Mouse (Mus musculus) small intestine, adult 2 months (tissue): ENCODE measurements around the gene Klhl36. TPM values are rescaled to one million over a fixed set of nuclear protein-coding genes. Genes with fewer than 3 reads are reported as not detected.

Experiments used
- H3K27ac ChIP-seq: fragments of 200-500 bp; 2 replicates; pipeline ENCODE4 v1.5.1; 2012; ENCODE audit warnings: low read depth, low read length, control low read depth, inconsistent platforms; ENCODE audit not compliant: insufficient read depth
- H3K27me3 ChIP-seq: fragments of 200-500 bp; 2 replicates; pipeline ENCODE4 v1.6.1; 2012; ENCODE audit warnings: mild to moderate bottlenecking, moderate library complexity, low read length, inconsistent platforms; ENCODE audit not compliant: control insufficient read depth, insufficient read depth
- H3K36me3 ChIP-seq: fragments of 200-500 bp; 2 replicates; pipeline ENCODE4 v1.6.1; 2012; ENCODE audit warnings: mild to moderate bottlenecking, low read length, control low read depth, inconsistent platforms; ENCODE audit not compliant: control insufficient read depth, insufficient read depth
- H3K4me1 ChIP-seq: fragments of 200-500 bp; 2 replicates; pipeline ENCODE4 v1.6.1; 2012; ENCODE audit warnings: low read length, inconsistent platforms, mixed read lengths; ENCODE audit not compliant: control insufficient read depth, insufficient read depth, insufficient read length
- H3K4me3 ChIP-seq: fragments of 200-500 bp; 2 replicates; pipeline ENCODE4 v1.5.1; 2012; ENCODE audit warnings: low read depth, mild to moderate bottlenecking, control low read depth, inconsistent platforms, low read length, moderate library complexity
- CTCF ChIP-seq: fragments of 200-500 bp; IDR thresholded peaks from 2 replicates; pipeline ENCODE4 v1.5.1; 2012; ENCODE audit warnings: low read depth, mild to moderate bottlenecking, control low read depth, inconsistent platforms, low read length, moderate library complexity, mixed read lengths; ENCODE audit not compliant: insufficient replicate concordance, insufficient read length; ENCODE audit errors: extremely low read depth
- POLR2A ChIP-seq: fragments of 200-500 bp; IDR thresholded peaks from 2 replicates; pipeline ENCODE4 v1.6.1; 2012; ENCODE audit warnings: low read depth, mild to moderate bottlenecking, control low read depth, inconsistent platforms, low read length, moderate library complexity
- WGBS: fragments of 180-500 bp; shearing (Covaris S2); methylation state at CpG from one replicate; pipeline ENCODE4 v1.1.7; 2018; 5-methylcytosine and 5-hydroxymethylcytosine counted together
- polyA plus RNA-seq: library from polyadenylated mRNA; depleted of rRNA; stranded (reverse); fragments of >200 nt; gene quantifications from 2 replicates; pipeline ENCODE4 v1.2.3, GENCODE M21; 2012

Gene Klhl36
- polyA plus RNA-seq, 1 experiment = 23.8 TPM

- Histone ChIP-seq H3K27ac (no peak overlapping the region), H3K36me3 (peaks cover 2% of the 10 kb centered on the region; the same call in 1 of the 2 replicates), H3K4me1 (peaks cover 59% of the 10 kb centered on the region), H3K4me3 (no peak overlapping the region), H3K27me3 (no peaks in the 10 kb centered on the region)
- TF ChIP-seq POLR2A (no peak), CTCF (no peak)
- WGBS = 73% methylated on average over 5 of the region's 5 CpGs
Measured at GRCm38 (mm10) chr8:119835270-119835669, 26.8 kb upstream of the Klhl36 start.

GRCm38 (mm10) chr8:119836831-119837230, 25.2 kb upstream of the Klhl36 start:
- TF ChIP-seq CTCF (no peak), POLR2A (no peak)
- H3K4me1 ChIP-seq = peaks cover 48% of the 10 kb centered on the region
- H3K4me3 ChIP-seq = no peak overlapping the region
- H3K27me3 ChIP-seq = no peaks in the 10 kb centered on the region
- 80% methylated on average over 4 of the region's 4 CpGs for WGBS
- H3K27ac ChIP-seq = no peak overlapping the region
- H3K36me3 ChIP-seq = peaks cover 2% of the 10 kb centered on the region; the same call in 1 of the 2 replicates

- H3K27me3 ChIP-seq = no peaks in the 10 kb centered on the region
- H3K36me3 ChIP-seq = peaks cover 2% of the 10 kb centered on the region; the same call in 1 of the 2 replicates
- peaks cover 40% of the 10 kb centered on the region for H3K4me1 ChIP-seq
- peak overlapping the region; percentile 53 for H3K4me3 ChIP-seq
- no peak for TF ChIP-seq CTCF
- TF ChIP-seq POLR2A = no peak
- peak overlapping the region; percentile 52; the same call in 1 of the 2 replicates for H3K27ac ChIP-seq
- 23% methylated on average over 10 of the region's 10 CpGs for whole genome bisulfite sequencing
Measured at GRCm38 (mm10) chr8:119837553-119838071, 24.5 kb upstream of the Klhl36 start.

GRCm38 (mm10) chr8:119838100-119838982, 23.7 kb upstream of the Klhl36 start:
- WGBS = 27% methylated on average over 19 of the region's 19 CpGs
- Histone ChIP-seq H3K27ac (peak overlapping the region; percentile 52), H3K27me3 (no peaks in the 10 kb centered on the region), H3K4me1 (peaks cover 36% of the 10 kb centered on the region), H3K36me3 (peaks cover 2% of the 10 kb centered on the region; the same call in 1 of the 2 replicates), H3K4me3 (peak overlapping the region; percentile 92)
- TF ChIP-seq CTCF (no peak), POLR2A (no peak)

GRCm38 (mm10) chr8:119838983-119839340, 23.1 kb upstream of the Klhl36 start:
- no peak for TF ChIP-seq POLR2A
- TF ChIP-seq CTCF = no peak
- peaks cover 2% of the 10 kb centered on the region; the same call in 1 of the 2 replicates for H3K36me3 ChIP-seq
- peak overlapping the region; percentile 92 for H3K4me3 ChIP-seq
- no peaks in the 10 kb centered on the region for H3K27me3 ChIP-seq
- WGBS = 35% methylated on average over 4 of the region's 4 CpGs
- peak overlapping the region; percentile 1; the same call in 1 of the 2 replicates for H3K27ac ChIP-seq
- peaks cover 30% of the 10 kb centered on the region for H3K4me1 ChIP-seq

- Histone ChIP-seq H3K4me3 (peak overlapping the region; percentile 92), H3K4me1 (peaks cover 25% of the 10 kb centered on the region), H3K27ac (peak overlapping the region; percentile 63), H3K27me3 (no peaks in the 10 kb centered on the region), H3K36me3 (peaks cover 2% of the 10 kb centered on the region; the same call in 1 of the 2 replicates)
- 7% methylated on average over 14 of the region's 14 CpGs for WGBS
- no peak for TF ChIP-seq CTCF
- no peak for TF ChIP-seq POLR2A
Measured at GRCm38 (mm10) chr8:119839419-119840021, 22.5 kb upstream of the Klhl36 start.
